Mouse (Mus musculus) midbrain, embryonic 12.5 days (tissue): Measurements from ENCODE around the gene Ift140. TPM values are rescaled to one million over a fixed set of nuclear protein-coding genes. Genes with fewer than 3 reads are reported as not detected.

Experiments
- ATAC-seq: fragments of 200-750 bp; cut with Nextera tagmentation; 2 replicates; pipeline ENCODE4 v1.8.0; 2017; ENCODE audit warnings: low read depth, moderate TSS enrichment, moderate library complexity; ENCODE audit not compliant: low FRiP score
- H3K27ac ChIP-seq: fragments of 300-500 bp; sonication (generic); replicated peaks from 2 replicates; pipeline ENCODE4 v1.5.1; 2016; ENCODE audit warnings: mild to moderate bottlenecking
- H3K27me3 ChIP-seq: fragments of 300-500 bp; sonication (generic); 2 replicates; pipeline ENCODE4 v1.6.1; 2016; ENCODE audit warnings: mild to moderate bottlenecking
- H3K36me3 ChIP-seq: fragments of 300-500 bp; sonication (generic); 2 replicates; pipeline ENCODE4 v1.6.1; 2016
- H3K4me1 ChIP-seq: fragments of 300-500 bp; sonication (generic); 2 replicates; pipeline ENCODE4 v1.6.1; 2016
- H3K4me2 ChIP-seq: fragments of 300-500 bp; sonication (generic); replicated peaks from 2 replicates; pipeline ENCODE4 v1.6.1; 2016; ENCODE audit warnings: mild to moderate bottlenecking, moderate library complexity
- H3K4me3 ChIP-seq: fragments of 300-500 bp; sonication (generic); 2 replicates; pipeline ENCODE4 v1.5.1; 2016; ENCODE audit warnings: mild to moderate bottlenecking
- H3K9ac ChIP-seq: fragments of 300-500 bp; sonication (generic); replicated peaks from 2 replicates; pipeline ENCODE4 v1.6.1; 2016; ENCODE audit warnings: mild to moderate bottlenecking, moderate library complexity
- H3K9me3 ChIP-seq: fragments of 300-500 bp; sonication (generic); 2 replicates; pipeline ENCODE4 v1.6.1; 2016; ENCODE audit warnings: mild to moderate bottlenecking
- WGBS: fragments of 180-500 bp; shearing (Covaris S2); methylation state at CpG from one replicate; pipeline ENCODE4 v1.1.7; 2016; 5-methylcytosine and 5-hydroxymethylcytosine counted together
- polyA plus RNA-seq: library from polyadenylated mRNA; unstranded; fragments of >200 nt; fragmentation: Nextera tagmentation; extraction: Ambion mirVana; gene quantifications from 2 replicates; pipeline ENCODE4 v1.2.1, GENCODE M21; 2016

Ift140 gene
- polyA plus RNA-seq, 1 experiment from 2014 or later, result 28.6 TPM

- Histone ChIP-seq H3K27me3 (no peaks in the 10 kb centered on the region), H3K27ac (no peak overlapping the region), H3K36me3 (peaks cover 32% of the 10 kb centered on the region), H3K4me2 (no peak overlapping the region), H3K9me3 (no peaks in the 10 kb centered on the region), H3K9ac (no peak overlapping the region), H3K4me1 (no peaks in the 10 kb centered on the region), H3K4me3 (no peak overlapping the region)
- WGBS, result 89% methylated on average over 6 of the region's 6 CpGs
- ATAC-seq, result no peak
Measured at GRCm38 (mm10) chr17:25047143-25047542, 31.3 kb downstream of the Ift140 start.

- WGBS, result 87% methylated on average over 9 of the region's 9 CpGs
- no peak overlapping the region for H3K9ac ChIP-seq
- H3K4me3 ChIP-seq, result no peak overlapping the region
- no peaks in the 10 kb centered on the region for H3K9me3 ChIP-seq
- H3K4me1 ChIP-seq, result no peaks in the 10 kb centered on the region
- no peak overlapping the region for H3K4me2 ChIP-seq
- H3K27ac ChIP-seq, result no peak overlapping the region
- H3K36me3 ChIP-seq, result peaks cover 55% of the 10 kb centered on the region
- no peak for ATAC-seq
- H3K27me3 ChIP-seq, result no peaks in the 10 kb centered on the region
Measured at GRCm38 (mm10) chr17:25053274-25053673, 37.4 kb downstream of the Ift140 start.

- Histone ChIP-seq H3K4me3 (no peak overlapping the region), H3K9ac (no peak overlapping the region), H3K27ac (no peak overlapping the region), H3K36me3 (peaks cover 59% of the 10 kb centered on the region), H3K4me1 (no peaks in the 10 kb centered on the region), H3K4me2 (no peak overlapping the region), H3K9me3 (no peaks in the 10 kb centered on the region), H3K27me3 (no peaks in the 10 kb centered on the region)
- ATAC-seq, result no peak
- WGBS, result 90% methylated on average over 6 of the region's 6 CpGs
Measured at GRCm38 (mm10) chr17:25057041-25057440, 41.2 kb downstream of the Ift140 start.

GRCm38 (mm10) chr17:25063261-25063660, 47.4 kb downstream of the Ift140 start:
- no peak overlapping the region for H3K27ac ChIP-seq
- H3K4me1 ChIP-seq, result no peaks in the 10 kb centered on the region
- no peaks in the 10 kb centered on the region for H3K9me3 ChIP-seq
- 86% methylated on average over 4 of the region's 4 CpGs for WGBS
- ATAC-seq, result no peak
- H3K4me2 ChIP-seq, result no peak overlapping the region
- H3K27me3 ChIP-seq, result no peaks in the 10 kb centered on the region
- H3K9ac ChIP-seq, result no peak overlapping the region
- peaks cover 36% of the 10 kb centered on the region for H3K36me3 ChIP-seq
- no peak overlapping the region for H3K4me3 ChIP-seq

GRCm38 (mm10) chr17:25063872-25064271, 48.0 kb downstream of the Ift140 start:
- Histone ChIP-seq H3K36me3 (peaks cover 31% of the 10 kb centered on the region), H3K4me1 (no peaks in the 10 kb centered on the region), H3K4me3 (no peak overlapping the region), H3K9me3 (no peaks in the 10 kb centered on the region), H3K4me2 (no peak overlapping the region), H3K27ac (no peak overlapping the region), H3K27me3 (no peaks in the 10 kb centered on the region), H3K9ac (no peak overlapping the region)
- ATAC-seq, result no peak
- 89% methylated on average over 12 of the region's 12 CpGs for WGBS

GRCm38 (mm10) chr17:25064351-25064750, 48.5 kb downstream of the Ift140 start:
- no peak for ATAC-seq
- H3K36me3 ChIP-seq, result peaks cover 26% of the 10 kb centered on the region
- no peaks in the 10 kb centered on the region for H3K27me3 ChIP-seq
- 82% methylated on average over 9 of the region's 9 CpGs for WGBS
- no peaks in the 10 kb centered on the region for H3K4me1 ChIP-seq
- no peak overlapping the region for H3K27ac ChIP-seq
- H3K9me3 ChIP-seq, result no peaks in the 10 kb centered on the region
- H3K9ac ChIP-seq, result no peak overlapping the region
- no peak overlapping the region for H3K4me2 ChIP-seq
- no peak overlapping the region for H3K4me3 ChIP-seq

GRCm38 (mm10) chr17:25065189-25065588, 49.3 kb downstream of the Ift140 start:
- H3K36me3 ChIP-seq, result peaks cover 19% of the 10 kb centered on the region; the same call in 1 of the 2 replicates

GRCm38 (mm10) chr17:25066595-25066994, 50.7 kb downstream of the Ift140 start:
- Histone ChIP-seq H3K27me3 (no peaks in the 10 kb centered on the region), H3K36me3 (peaks cover 21% of the 10 kb centered on the region; the same call in 1 of the 2 replicates), H3K4me2 (no peak overlapping the region), H3K9ac (no peak overlapping the region), H3K9me3 (no peaks in the 10 kb centered on the region), H3K4me1 (no peaks in the 10 kb centered on the region), H3K27ac (no peak overlapping the region), H3K4me3 (no peak overlapping the region)
- 89% methylated on average over 7 of the region's 7 CpGs for WGBS
- no peak for ATAC-seq

More at GRCm38 (mm10) chr17:25065189-25065588, 49.3 kb downstream of the Ift140 start:
- Histone ChIP-seq H3K9me3 (no peaks in the 10 kb centered on the region), H3K27me3 (no peaks in the 10 kb centered on the region), H3K4me1 (no peaks in the 10 kb centered on the region), H3K4me2 (no peak overlapping the region), H3K9ac (no peak overlapping the region), H3K4me3 (no peak overlapping the region), H3K27ac (no peak overlapping the region)
- ATAC-seq, result no peak
- WGBS, result 92% methylated on average over 3 of the region's 3 CpGs

GRCm38 (mm10) chr17:25067442-25067851, 51.6 kb downstream of the Ift140 start:
- Histone ChIP-seq H3K9me3 (no peaks in the 10 kb centered on the region), H3K4me2 (no peak overlapping the region), H3K4me3 (no peak overlapping the region), H3K27me3 (no peaks in the 10 kb centered on the region), H3K9ac (0 out of 2 replicates have a peak overlapping the region, but pooled peaks have one; percentile 28), H3K27ac (no peak overlapping the region), H3K36me3 (peaks cover 12% of the 10 kb centered on the region; the same call in 1 of the 2 replicates), H3K4me1 (no peaks in the 10 kb centered on the region)
- no peak for ATAC-seq
- 78% methylated on average over 8 of the region's 8 CpGs for WGBS

GRCm38 (mm10) chr17:25068690-25069089, 52.8 kb downstream of the Ift140 start:
- no peak for ATAC-seq
- Histone ChIP-seq H3K9ac (no peak overlapping the region), H3K4me3 (no peak overlapping the region), H3K27me3 (no peaks in the 10 kb centered on the region), H3K4me2 (no peak overlapping the region), H3K4me1 (no peaks in the 10 kb centered on the region), H3K36me3 (peaks cover 12% of the 10 kb centered on the region; the same call in 1 of the 2 replicates), H3K9me3 (no peaks in the 10 kb centered on the region), H3K27ac (no peak overlapping the region)
- 68% methylated on average over 2 of the region's 2 CpGs for WGBS

- H3K4me3 ChIP-seq, result no peak overlapping the region
- H3K27me3 ChIP-seq, result no peaks in the 10 kb centered on the region
- H3K36me3 ChIP-seq, result peaks cover 13% of the 10 kb centered on the region
- H3K4me1 ChIP-seq, result no peaks in the 10 kb centered on the region
- H3K9ac ChIP-seq, result no peak overlapping the region
- WGBS, result 97% methylated on average over 4 of the region's 4 CpGs
- no peaks in the 10 kb centered on the region for H3K9me3 ChIP-seq
- no peak for ATAC-seq
- H3K4me2 ChIP-seq, result no peak overlapping the region
- H3K27ac ChIP-seq, result no peak overlapping the region
Measured at GRCm38 (mm10) chr17:25076906-25077305, 61.0 kb downstream of the Ift140 start.

GRCm38 (mm10) chr17:25077771-25078372, 62.0 kb downstream of the Ift140 start:
- no peak overlapping the region for H3K27ac ChIP-seq
- H3K4me1 ChIP-seq, result no peaks in the 10 kb centered on the region
- ATAC-seq, result no peak
- no peaks in the 10 kb centered on the region for H3K9me3 ChIP-seq
- 92% methylated on average over 13 of the region's 13 CpGs for WGBS
- no peak overlapping the region for H3K4me2 ChIP-seq
- H3K27me3 ChIP-seq, result no peaks in the 10 kb centered on the region
- no peak overlapping the region for H3K4me3 ChIP-seq
- H3K9ac ChIP-seq, result no peak overlapping the region
- H3K36me3 ChIP-seq, result peaks cover 13% of the 10 kb centered on the region

- no peak for ATAC-seq
- no peak overlapping the region for H3K4me2 ChIP-seq
- 91% methylated on average over 13 of the region's 13 CpGs for WGBS
Measured at GRCm38 (mm10) chr17:25080210-25080609, 64.3 kb downstream of the Ift140 start.

More at GRCm38 (mm10) chr17:25080210-25080609, 64.3 kb downstream of the Ift140 start:
- H3K4me3 ChIP-seq, result 0 out of 2 replicates have a peak overlapping the region, but pooled peaks have one; percentile 18
- no peaks in the 10 kb centered on the region for H3K9me3 ChIP-seq
- H3K36me3 ChIP-seq, result peaks cover 13% of the 10 kb centered on the region
- H3K27ac ChIP-seq, result no peak overlapping the region
- H3K27me3 ChIP-seq, result no peaks in the 10 kb centered on the region
- H3K9ac ChIP-seq, result no peak overlapping the region; the same call in 1 of the 2 replicates
- H3K4me1 ChIP-seq, result no peaks in the 10 kb centered on the region
